Mouse (Mus musculus): ENCODE measurements around the gene Sfxn2. TPM values are rescaled to one million over a fixed set of nuclear protein-coding genes. Genes with fewer than 3 reads are reported as not detected.

Sfxn2 gene
- polyA plus RNA-seq, 1 experiment from 2014 or later = 3.7 TPM

GRCm38 (mm10) chr19:46642136-46642753 is 69.1 kb downstream of the Sfxn2 start:
- Histone ChIP-seq H3K27ac (no peak overlapping the region), H3K79me2 (ENCODE audit: inconsistent target) (peaks cover 81% of the 10 kb centered on the region), H3K36me3 (ENCODE audit: inconsistent target) (peaks cover 28% of the 10 kb centered on the region; the same call in 1 of the 2 replicates), H3K4me3 (ENCODE audit: inconsistent target) (no peak overlapping the region)
- WGBS (ENCODE audit: missing documents) = 93% methylated on average over 22 of the region's 22 CpGs

- H3K36me3 ChIP-seq (ENCODE audit: inconsistent target) = peaks cover 21% of the 10 kb centered on the region; the same call in 1 of the 2 replicates
- H3K4me3 ChIP-seq (ENCODE audit: inconsistent target) = no peak overlapping the region
- 74% methylated on average over 5 of the region's 5 CpGs for WGBS (ENCODE audit: missing documents)
- H3K79me2 ChIP-seq (ENCODE audit: inconsistent target) = peaks cover 71% of the 10 kb centered on the region
- no peak overlapping the region for H3K27ac ChIP-seq
These were observed 70.1 kb downstream of the Sfxn2 start for GRCm38 (mm10) chr19:46643236-46643635.

- H3K36me3 ChIP-seq (ENCODE audit: inconsistent target) = peaks cover 21% of the 10 kb centered on the region; the same call in 1 of the 2 replicates
- peaks cover 67% of the 10 kb centered on the region for H3K79me2 ChIP-seq (ENCODE audit: inconsistent target)
- H3K4me3 ChIP-seq (ENCODE audit: inconsistent target) = no peak overlapping the region
- no peak overlapping the region for H3K27ac ChIP-seq
- 95% methylated on average over 9 of the region's 10 CpGs for WGBS (ENCODE audit: missing documents)
These were observed 71.2 kb downstream of the Sfxn2 start for GRCm38 (mm10) chr19:46644343-46644792.

- 89% methylated on average over 12 of the region's 12 CpGs for WGBS (ENCODE audit: missing documents)
- Histone ChIP-seq H3K36me3 (ENCODE audit: inconsistent target) (peaks cover 21% of the 10 kb centered on the region; the same call in 1 of the 2 replicates), H3K79me2 (ENCODE audit: inconsistent target) (peaks cover 67% of the 10 kb centered on the region), H3K4me3 (ENCODE audit: inconsistent target) (no peak overlapping the region), H3K27ac (no peak overlapping the region)
These were observed 71.8 kb downstream of the Sfxn2 start for GRCm38 (mm10) chr19:46644793-46645602.

- Histone ChIP-seq H3K36me3 (ENCODE audit: inconsistent target) (peaks cover 21% of the 10 kb centered on the region; the same call in 1 of the 2 replicates), H3K4me3 (ENCODE audit: inconsistent target) (no peak overlapping the region), H3K27ac (no peak overlapping the region), H3K79me2 (ENCODE audit: inconsistent target) (peaks cover 64% of the 10 kb centered on the region)
- WGBS (ENCODE audit: missing documents) = 92% methylated on average over 12 of the region's 12 CpGs
These were observed 72.9 kb downstream of the Sfxn2 start for GRCm38 (mm10) chr19:46646041-46646481.

DNA sequence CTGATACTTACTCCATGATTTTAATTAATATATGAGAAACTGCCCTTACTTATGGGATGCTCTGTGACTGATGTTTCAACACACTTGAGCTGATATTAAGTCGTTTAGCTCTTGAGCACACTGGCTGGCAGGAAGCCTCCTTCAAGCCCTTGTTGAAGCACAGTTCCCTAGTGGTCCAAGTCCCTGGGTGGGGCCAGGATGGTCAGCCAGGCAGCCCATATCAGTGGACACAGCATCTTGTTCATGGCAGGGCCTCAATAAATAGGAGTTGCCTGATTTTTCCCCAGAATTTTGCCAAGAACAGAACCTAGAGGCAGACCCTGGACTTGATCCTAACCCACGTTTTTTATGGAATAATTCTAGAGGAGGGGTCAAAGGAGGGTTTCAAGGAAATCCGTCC is 74.1 kb downstream of the Sfxn2 start:
- Histone ChIP-seq H3K4me3 (ENCODE audit: inconsistent target) (no peak overlapping the region), H3K79me2 (ENCODE audit: inconsistent target) (peaks cover 52% of the 10 kb centered on the region), H3K36me3 (ENCODE audit: inconsistent target) (peaks cover 21% of the 10 kb centered on the region; the same call in 1 of the 2 replicates), H3K27ac (no peak overlapping the region)
- WGBS (ENCODE audit: missing documents) = 82% methylated on average over 3 of the region's 3 CpGs

Other genes with a start within 250 kb of the Sfxn2 start
- 0.13 to 0.33 TPM in 2 of 3 replicates, not detected in the other for gene Psd, start 246.2 kb upstream of the Sfxn2 start, polyA plus RNA-seq (2018)
- 1.1 to 6.6 TPM (median 6.4 TPM) in 3 replicates for gene Fbxl15, start 245.2 kb upstream of the Sfxn2 start, polyA plus RNA-seq (2018)
- 107 to 134 TPM (median 122 TPM) in 3 replicates for gene Cuedc2, start 234.7 kb upstream of the Sfxn2 start, polyA plus RNA-seq (2018)
- 15.2 to 23.8 TPM (median 20.1 TPM) in 3 replicates for gene Mfsd13a, start 232.2 kb upstream of the Sfxn2 start, polyA plus RNA-seq (2018)
- 0.17 to 0.31 TPM (median 0.27 TPM) in 3 replicates for gene 2310034G01Rik, start 223.1 kb upstream of the Sfxn2 start, polyA plus RNA-seq (2018)
- 93.8 to 117 TPM (median 112 TPM) in 3 replicates for gene Actr1a, start 177.6 kb upstream of the Sfxn2 start, polyA plus RNA-seq (2018)
- gene Sufu, start 176.5 kb upstream of the Sfxn2 start, polyA plus RNA-seq (2018) = 7.6 to 9.7 TPM (median 8.7 TPM) in 3 replicates
- gene Trim8, start 71.7 kb upstream of the Sfxn2 start, polyA plus RNA-seq (2018) = 33.5 to 58.8 TPM (median 46.5 TPM) in 3 replicates
- 31.2 to 78.5 TPM (median 36.3 TPM) in 3 replicates for gene Arl3, start 167 bp upstream of the Sfxn2 start, polyA plus RNA-seq (2018)
- 52.4 to 61.0 TPM (median 59.3 TPM) in 3 replicates for gene Wbp1l, start 25.7 kb downstream of the Sfxn2 start, polyA plus RNA-seq (2018)
- not detected in 3 replicates for gene Cyp17a1, start 99.8 kb downstream of the Sfxn2 start, polyA plus RNA-seq (2018)
- 7.6 to 10.9 TPM (median 7.8 TPM) in 3 replicates for gene Borcs7, start 116.5 kb downstream of the Sfxn2 start, polyA plus RNA-seq (2018)
- gene As3mt, start 134.1 kb downstream of the Sfxn2 start, polyA plus RNA-seq (2018) = 7.0 to 9.7 TPM (median 8.0 TPM) in 3 replicates
- 6.1 to 11.9 TPM (median 6.8 TPM) in 3 replicates for gene Cnnm2, start 188.2 kb downstream of the Sfxn2 start, polyA plus RNA-seq (2018)

All from macrophage (primary cell).